Mouse (Mus musculus): ENCODE data around the gene Ube2ql1. TPM values are rescaled to one million over a fixed set of nuclear protein-coding genes. Genes with fewer than 3 reads are reported as not detected.

Gene Ube2ql1
- polyA plus RNA-seq, 1 experiment = 1.7 TPM

DNA sequence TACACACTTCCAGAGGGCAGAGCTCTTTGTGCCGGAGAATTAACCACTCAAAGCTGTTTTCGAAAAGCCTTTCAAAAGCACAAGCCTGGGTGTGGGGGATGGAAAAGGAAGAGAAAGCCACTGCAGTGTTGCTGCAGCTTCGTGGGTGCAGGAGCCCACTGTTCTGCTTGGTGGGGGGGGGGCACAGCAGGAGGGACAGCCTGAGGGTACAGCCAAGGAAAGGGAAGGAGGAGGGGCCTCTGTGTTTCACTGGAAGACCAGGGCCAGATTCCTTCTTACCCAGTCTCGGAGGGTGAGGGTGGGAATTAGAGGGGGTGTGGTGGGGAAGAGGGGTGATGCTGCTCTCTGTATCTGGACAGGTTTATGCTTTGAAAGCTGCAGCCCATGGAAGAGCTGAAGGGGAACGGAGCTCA is 54.3 kb downstream of the Ube2ql1 start:
- Histone ChIP-seq H3K4me3 (ENCODE audit: insufficient read depth, low read length) (no peak overlapping the region), H3K27ac (ENCODE audit: insufficient read depth, low read length) (no peak overlapping the region), H3K4me1 (ENCODE audit: control insufficient read depth, insufficient read depth, low read length) (no peaks in the 10 kb centered on the region)
- TF ChIP-seq POLR2A (IDR thresholded peaks at IDR 0.05; ENCODE audit: low read depth, low read length) (no peak), CTCF (IDR thresholded peaks at IDR 0.05; ENCODE audit: borderline replicate concordance, insufficient read depth, low read length) (no peak)

GRCm38 (mm10) chr13:69673921-69674618 is 65.6 kb downstream of the Ube2ql1 start:
- TF ChIP-seq CTCF (IDR thresholded peaks at IDR 0.05; ENCODE audit: borderline replicate concordance, insufficient read depth, low read length) (no peak), POLR2A (IDR thresholded peaks at IDR 0.05; ENCODE audit: low read depth, low read length) (no peak)
- Histone ChIP-seq H3K4me1 (ENCODE audit: control insufficient read depth, insufficient read depth, low read length) (no peaks in the 10 kb centered on the region), H3K4me3 (ENCODE audit: insufficient read depth, low read length) (no peak overlapping the region), H3K27ac (ENCODE audit: insufficient read depth, low read length) (no peak overlapping the region)

DNA sequence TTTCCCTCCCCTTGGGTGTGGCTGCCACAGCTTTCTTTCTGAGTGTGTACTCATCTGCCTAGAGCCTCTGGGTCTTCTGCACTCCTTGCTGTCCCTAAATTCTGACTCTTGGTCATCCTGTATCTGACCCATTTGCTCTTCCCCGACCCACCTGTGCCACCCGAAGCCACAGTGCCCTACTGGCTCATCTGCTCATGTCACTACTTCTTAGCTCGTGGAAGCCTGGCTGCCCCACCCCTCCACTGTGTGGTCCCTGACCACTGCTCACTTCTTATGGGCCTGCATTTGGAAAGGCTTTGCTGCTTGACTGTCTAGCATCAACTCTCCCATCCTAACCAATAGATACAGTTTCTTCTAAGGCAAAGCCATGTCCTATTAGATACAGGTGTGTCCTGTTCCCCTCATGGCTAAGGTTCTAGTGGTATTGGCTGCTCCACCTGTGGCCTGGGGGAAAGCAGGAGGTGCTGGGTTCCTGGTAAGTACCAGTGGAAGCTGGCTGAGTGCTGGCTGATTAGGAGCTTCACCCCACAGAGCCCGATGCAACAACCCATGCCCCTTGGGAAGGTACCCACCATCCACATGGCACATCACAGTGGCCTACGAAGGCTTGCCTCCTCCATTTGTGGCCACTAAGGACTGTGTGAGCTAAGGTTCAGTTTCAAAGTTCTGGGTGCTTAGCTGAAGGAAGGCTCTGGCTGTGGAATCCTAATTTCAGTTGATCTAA is 66.3 kb downstream of the Ube2ql1 start:
- no peak overlapping the region for H3K27ac ChIP-seq (ENCODE audit: insufficient read depth, low read length)
- H3K4me1 ChIP-seq (ENCODE audit: control insufficient read depth, insufficient read depth, low read length) = no peaks in the 10 kb centered on the region
- no peak for TF ChIP-seq POLR2A (IDR thresholded peaks at IDR 0.05; ENCODE audit: low read depth, low read length)
- TF ChIP-seq CTCF (IDR thresholded peaks at IDR 0.05; ENCODE audit: borderline replicate concordance, insufficient read depth, low read length) = no peak
- H3K4me3 ChIP-seq (ENCODE audit: insufficient read depth, low read length) = no peak overlapping the region

- Histone ChIP-seq H3K4me1 (ENCODE audit: control insufficient read depth, insufficient read depth, low read length) (no peaks in the 10 kb centered on the region), H3K4me3 (ENCODE audit: insufficient read depth, low read length) (no peak overlapping the region), H3K27ac (ENCODE audit: insufficient read depth, low read length) (no peak overlapping the region)
- no peak for TF ChIP-seq POLR2A (IDR thresholded peaks at IDR 0.05; ENCODE audit: low read depth, low read length)
- TF ChIP-seq CTCF (IDR thresholded peaks at IDR 0.05; ENCODE audit: borderline replicate concordance, insufficient read depth, low read length) = no peak
These were observed 67.1 kb downstream of the Ube2ql1 start for GRCm38 (mm10) chr13:69672565-69672964.

DNA sequence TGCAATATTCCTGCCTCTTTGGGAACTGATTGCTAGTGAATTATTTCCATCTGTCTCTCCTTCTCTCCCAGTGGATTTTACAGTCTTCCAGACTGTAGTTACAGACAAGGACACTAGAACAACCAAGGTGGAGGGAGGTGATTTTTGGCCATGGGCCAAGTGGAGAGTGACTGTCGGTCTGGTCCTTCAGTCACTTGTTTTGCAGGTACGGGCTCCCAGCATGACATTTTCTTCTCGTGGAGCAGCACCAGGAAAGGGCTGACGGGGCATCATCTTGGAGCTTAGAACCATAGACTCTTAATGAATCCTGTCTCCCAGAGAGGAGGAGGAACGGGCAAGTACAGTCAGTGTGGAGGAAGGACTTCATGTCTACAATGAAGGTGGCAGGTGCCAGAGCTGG is 67.6 kb downstream of the Ube2ql1 start:
- no peak for TF ChIP-seq CTCF (IDR thresholded peaks at IDR 0.05; ENCODE audit: borderline replicate concordance, insufficient read depth, low read length)
- no peak for TF ChIP-seq POLR2A (IDR thresholded peaks at IDR 0.05; ENCODE audit: low read depth, low read length)
- Histone ChIP-seq H3K27ac (ENCODE audit: insufficient read depth, low read length) (no peak overlapping the region), H3K4me1 (ENCODE audit: control insufficient read depth, insufficient read depth, low read length) (no peaks in the 10 kb centered on the region), H3K4me3 (ENCODE audit: insufficient read depth, low read length) (no peak overlapping the region)

DNA sequence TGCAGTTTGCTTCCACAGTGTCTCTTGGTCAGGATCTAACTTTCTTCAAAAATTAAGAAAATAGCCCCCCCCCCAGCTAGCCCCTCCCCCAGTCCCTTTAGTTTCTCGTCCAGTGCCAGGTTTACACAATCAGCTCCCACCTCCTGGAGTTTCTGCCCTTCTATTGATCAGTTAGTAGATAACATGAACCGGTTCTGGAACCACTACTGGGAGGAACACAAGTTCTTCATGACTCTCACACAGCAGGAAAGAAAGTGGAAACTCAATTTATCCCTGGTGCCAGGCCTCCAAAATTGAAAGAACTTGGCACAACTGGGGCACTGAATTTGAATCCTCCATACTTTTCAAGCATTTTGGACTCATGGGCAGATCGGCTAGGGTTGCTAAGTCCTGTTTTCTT is 85.2 kb downstream of the Ube2ql1 start:
- TF ChIP-seq POLR2A (IDR thresholded peaks at IDR 0.05; ENCODE audit: low read depth, low read length) (no peak), CTCF (IDR thresholded peaks at IDR 0.05; ENCODE audit: borderline replicate concordance, insufficient read depth, low read length) (no peak)
- no peak overlapping the region for H3K27ac ChIP-seq (ENCODE audit: insufficient read depth, low read length)
- H3K4me3 ChIP-seq (ENCODE audit: insufficient read depth, low read length) = no peak overlapping the region
- no peaks in the 10 kb centered on the region for H3K4me1 ChIP-seq (ENCODE audit: control insufficient read depth, insufficient read depth, low read length)

Other genes with a start within 250 kb of the Ube2ql1 start
- gene Nsun2, start 206.1 kb downstream of the Ube2ql1 start, polyA plus RNA-seq (2011; ENCODE audit: insufficient read length, low read depth, missing spikeins) = 106 and 109 TPM in 2 replicates
- gene Tent4a, start 205.3 kb downstream of the Ube2ql1 start, polyA plus RNA-seq (2011; ENCODE audit: insufficient read length, low read depth, missing spikeins) = 28.4 and 34.1 TPM in 2 replicates
- gene Srd5a1, start 128.4 kb downstream of the Ube2ql1 start, polyA plus RNA-seq (2011; ENCODE audit: insufficient read length, low read depth, missing spikeins) = 2.8 and 3.2 TPM in 2 replicates
- 63.2 and 70.4 TPM in 2 replicates for gene Med10, start 62.5 kb upstream of the Ube2ql1 start, polyA plus RNA-seq (2011; ENCODE audit: insufficient read length, low read depth, missing spikeins)